25 mouse cellular contexts compared by ENCODE assay signal in the genomic region with DNA sequence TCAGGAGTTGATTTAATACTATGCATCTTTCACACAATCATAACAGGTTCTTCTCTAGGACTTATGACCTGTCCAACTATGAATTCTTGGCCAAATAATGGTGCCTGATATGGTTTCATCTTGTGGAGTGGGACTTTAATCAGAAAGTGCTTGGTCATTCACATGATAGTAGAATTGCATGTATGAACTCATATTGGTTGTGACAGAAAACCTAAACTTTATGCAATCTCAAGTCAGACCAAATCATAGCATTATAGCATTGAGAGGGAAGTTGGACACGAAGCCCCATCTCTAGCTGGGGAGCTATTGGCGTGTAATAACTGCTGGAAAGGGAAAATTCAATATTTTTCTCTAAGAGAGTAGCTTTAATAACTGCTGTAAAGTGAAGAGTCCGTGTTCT.
"Had no signal": no experiment of that assay in that cellular context is flagged by ENCODE, and none has a peak within 500 bp of the region (broad histone marks: within the 10 kb centered on the region; RNA-seq: fewer than 3 reads in every experiment).

No protein-coding gene starts in this region.

- ATAC-seq: hindbrain, postnatal 0 days; intestine, embryonic 16.5 days; liver, embryonic 12.5 days had no signal

- H3K4me2 ChIP-seq: heart, embryonic 12.5 days; hindbrain, embryonic 12.5 days; hindbrain, embryonic 15.5 days; kidney, embryonic 15.5 days; limb, embryonic 13.5 days; limb, embryonic 15.5 days; liver, embryonic 12.5 days had no signal

- H3K36me3 ChIP-seq: heart, embryonic 10.5 days; heart, embryonic 12.5 days; hindbrain, embryonic 10.5 days; hindbrain, embryonic 12.5 days; hindbrain, embryonic 15.5 days; kidney, embryonic 15.5 days; limb, embryonic 13.5 days; limb, embryonic 15.5 days; liver, embryonic 12.5 days had no signal

- H3K4me3 ChIP-seq: heart, embryonic 10.5 days; heart, embryonic 12.5 days; hindbrain, embryonic 10.5 days; hindbrain, embryonic 12.5 days; hindbrain, embryonic 15.5 days; kidney, embryonic 15.5 days; limb, embryonic 13.5 days; limb, embryonic 15.5 days; liver, embryonic 12.5 days had no signal

- H3K9ac ChIP-seq: heart, embryonic 12.5 days; hindbrain, embryonic 12.5 days; hindbrain, embryonic 15.5 days; kidney, embryonic 15.5 days; limb, embryonic 13.5 days; limb, embryonic 15.5 days; liver, embryonic 12.5 days had no signal

- H3K9me3 ChIP-seq: heart, embryonic 10.5 days; heart, embryonic 12.5 days; hindbrain, embryonic 10.5 days; hindbrain, embryonic 12.5 days; hindbrain, embryonic 15.5 days; kidney, embryonic 15.5 days; limb, embryonic 13.5 days; limb, embryonic 15.5 days; liver, embryonic 12.5 days had no signal

- H3K27ac ChIP-seq: heart, embryonic 10.5 days; hindbrain, embryonic 10.5 days; hindbrain, embryonic 12.5 days; hindbrain, embryonic 15.5 days; hindbrain, postnatal 0 days; kidney, embryonic 15.5 days; kidney, postnatal 0 days; limb, embryonic 13.5 days; limb, embryonic 15.5 days; liver, embryonic 12.5 days had no signal

- DNase-seq: gastrocnemius, postnatal 14 days; gastrocnemius, postnatal 36 days; heart, adult 18-20 months; heart, postnatal 10 days; heart, postnatal 4 days; kidney, adult 11 months; kidney, adult 2 months; kidney, adult 9 months; kidney, postnatal 14 days; kidney, postnatal 36 days; layer of hippocampus, adult 9-11 months; layer of hippocampus, postnatal 36 days; left cerebral cortex, postnatal 4 days had no signal

- H3K27me3 ChIP-seq: heart, embryonic 12.5 days; hindbrain, embryonic 12.5 days; hindbrain, embryonic 15.5 days; kidney, embryonic 15.5 days; limb, embryonic 13.5 days; limb, embryonic 15.5 days; liver, embryonic 12.5 days had no signal

- H3K4me1 ChIP-seq: heart, embryonic 10.5 days; heart, embryonic 12.5 days; hindbrain, embryonic 10.5 days; hindbrain, embryonic 12.5 days; hindbrain, embryonic 15.5 days; kidney, embryonic 15.5 days; limb, embryonic 13.5 days; limb, embryonic 15.5 days; liver, embryonic 12.5 days had no signal
